Mouse (Mus musculus) heart, embryonic 15.5 days (tissue): ENCODE data around the gene Ndufaf4. TPM values are rescaled to one million over a fixed set of nuclear protein-coding genes. Genes with fewer than 3 reads are reported as not detected.

Source experiments
- ATAC-seq: fragments of 200-750 bp; cut with Nextera tagmentation; replicated peaks from 2 replicates; pipeline ENCODE4 v1.8.0; 2017; ENCODE audit warnings: low read depth, moderate TSS enrichment; ENCODE audit not compliant: insufficient number of reproducible peaks, insufficient read depth, low FRiP score
- H3K27ac ChIP-seq: fragments of 300-500 bp; sonication (generic); 2 replicates; pipeline ENCODE4 v1.5.1; 2015; ENCODE audit warnings: mild to moderate bottlenecking, inconsistent platforms
- H3K27me3 ChIP-seq: fragments of 300-500 bp; sonication (generic); 2 replicates; pipeline ENCODE4 v1.6.1; 2015; ENCODE audit warnings: inconsistent platforms
- H3K36me3 ChIP-seq: fragments of 300-500 bp; sonication (generic); 2 replicates; pipeline ENCODE4 v1.6.1; 2015; ENCODE audit warnings: mild to moderate bottlenecking, inconsistent platforms
- H3K4me1 ChIP-seq: fragments of 300-500 bp; sonication (generic); replicated peaks from 2 replicates; pipeline ENCODE4 v1.6.1; 2015; ENCODE audit warnings: inconsistent platforms
- H3K4me2 ChIP-seq: fragments of 300-500 bp; sonication (generic); 2 replicates; pipeline ENCODE4 v1.6.1; 2015; ENCODE audit warnings: inconsistent platforms, mild to moderate bottlenecking, moderate library complexity
- H3K4me3 ChIP-seq: fragments of 300-500 bp; sonication (generic); 2 replicates; pipeline ENCODE4 v1.5.1; 2015; ENCODE audit warnings: mild to moderate bottlenecking, inconsistent platforms
- H3K9ac ChIP-seq: fragments of 300-500 bp; sonication (generic); 2 replicates; pipeline ENCODE4 v1.6.1; 2015; ENCODE audit warnings: mild to moderate bottlenecking, inconsistent platforms
- H3K9me3 ChIP-seq: fragments of 300-500 bp; sonication (generic); replicated peaks from 2 replicates; pipeline ENCODE4 v1.6.1; 2016; ENCODE audit warnings: inconsistent platforms
- WGBS: fragments of 180-500 bp; shearing (Covaris S2); methylation state at CpG from one replicate; pipeline ENCODE4 v1.1.7; 2015; ENCODE audit warnings: mixed read lengths; 5-methylcytosine and 5-hydroxymethylcytosine counted together
- polyA plus RNA-seq: library from polyadenylated mRNA; unstranded; fragments of >200 nt; fragmentation: Nextera tagmentation; extraction: Ambion mirVana; gene quantifications from 2 replicates; pipeline ENCODE4 v1.2.1, GENCODE M21; 2015

Ndufaf4 gene
- polyA plus RNA-seq, 1 experiment from 2014 or later, result 81.9 TPM

- no peak overlapping the region for H3K4me2 ChIP-seq
- H3K27ac ChIP-seq, result no peak overlapping the region
- no peak for ATAC-seq
- peaks cover 11% of the 10 kb centered on the region; the same call in 1 of the 2 replicates for H3K36me3 ChIP-seq
- H3K4me1 ChIP-seq, result no peaks in the 10 kb centered on the region
- no peak overlapping the region for H3K9ac ChIP-seq
- no peak overlapping the region for H3K4me3 ChIP-seq
- 55% methylated on average over 3 of the region's 3 CpGs for WGBS
- H3K27me3 ChIP-seq, result no peaks in the 10 kb centered on the region
- no peaks in the 10 kb centered on the region for H3K9me3 ChIP-seq
Observed at GRCm38 (mm10) chr4:24907745-24908144, 9.9 kb downstream of the Ndufaf4 start.

DNA sequence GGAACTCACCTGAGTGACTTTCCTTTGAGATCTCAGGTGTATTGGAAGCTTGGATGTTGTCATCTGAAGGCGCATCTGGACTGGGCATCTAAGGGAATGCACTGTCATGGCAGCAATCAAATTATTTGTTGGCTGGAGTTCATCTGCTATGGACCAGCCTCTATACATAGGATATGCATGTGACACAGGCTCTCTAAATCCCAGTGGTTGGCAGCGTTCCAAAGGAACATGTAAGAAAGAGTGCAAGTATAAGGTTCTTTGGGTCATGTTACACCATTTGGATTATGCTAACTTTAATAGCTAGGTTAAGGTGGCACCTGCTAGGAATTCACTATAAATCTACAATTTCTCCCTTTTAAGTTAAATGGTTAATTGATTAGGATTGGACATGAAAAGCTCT, 17.7 kb downstream of the Ndufaf4 start:
- H3K4me1 ChIP-seq, result no peaks in the 10 kb centered on the region
- no peak overlapping the region for H3K27ac ChIP-seq
- no peaks in the 10 kb centered on the region for H3K27me3 ChIP-seq
- H3K4me2 ChIP-seq, result no peak overlapping the region
- 85% methylated on average over 2 of the region's 2 CpGs for WGBS
- no peak overlapping the region for H3K9ac ChIP-seq
- no peaks in the 10 kb centered on the region for H3K9me3 ChIP-seq
- ATAC-seq, result no peak
- no peak overlapping the region for H3K4me3 ChIP-seq
- no peaks in the 10 kb centered on the region for H3K36me3 ChIP-seq

DNA sequence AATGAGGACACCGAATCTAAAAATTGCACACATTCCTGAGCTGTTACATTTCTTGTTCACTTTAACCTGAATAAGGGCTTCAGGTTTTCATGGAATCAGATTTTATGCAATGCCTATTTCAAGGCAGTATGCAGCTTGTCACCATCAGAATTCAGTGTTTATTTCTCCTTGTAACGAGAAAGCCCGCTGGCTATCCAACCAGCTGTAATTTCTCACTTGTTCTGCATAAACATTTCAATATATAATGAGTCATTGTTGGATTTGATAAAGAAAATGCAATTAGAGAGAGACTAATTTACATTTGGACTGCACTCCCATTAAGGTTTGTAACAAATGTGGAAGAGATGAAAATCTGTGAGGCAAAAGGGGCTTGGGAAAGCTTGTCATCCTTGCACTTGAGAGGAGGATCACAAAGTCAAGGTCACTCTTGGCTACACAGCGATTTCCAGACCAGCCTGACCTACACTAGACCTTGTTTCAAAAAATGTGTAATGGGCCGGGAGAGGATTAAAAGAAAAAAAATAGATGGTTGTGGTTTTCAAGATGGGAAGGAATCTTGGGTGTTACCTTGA, 22.2 kb downstream of the Ndufaf4 start:
- no peak overlapping the region for H3K27ac ChIP-seq
- no peaks in the 10 kb centered on the region for H3K36me3 ChIP-seq
- no peak overlapping the region for H3K4me3 ChIP-seq
- H3K27me3 ChIP-seq, result no peaks in the 10 kb centered on the region
- no peak overlapping the region for H3K9ac ChIP-seq
- WGBS, result 66% methylated on average over 5 of the region's 5 CpGs
- no peak overlapping the region for H3K4me2 ChIP-seq
- ATAC-seq, result no peak
- no peaks in the 10 kb centered on the region for H3K4me1 ChIP-seq
- no peaks in the 10 kb centered on the region for H3K9me3 ChIP-seq

GRCm38 (mm10) chr4:24924726-24925125, 26.8 kb downstream of the Ndufaf4 start:
- H3K27me3 ChIP-seq, result no peaks in the 10 kb centered on the region
- H3K4me1 ChIP-seq, result no peaks in the 10 kb centered on the region
- no peaks in the 10 kb centered on the region for H3K36me3 ChIP-seq
- H3K4me2 ChIP-seq, result no peak overlapping the region
- H3K9me3 ChIP-seq, result no peaks in the 10 kb centered on the region
- no peak for ATAC-seq
- no peak overlapping the region for H3K27ac ChIP-seq
- H3K9ac ChIP-seq, result no peak overlapping the region
- no peak overlapping the region for H3K4me3 ChIP-seq
- WGBS, result 70% methylated on average over 2 of the region's 2 CpGs

DNA sequence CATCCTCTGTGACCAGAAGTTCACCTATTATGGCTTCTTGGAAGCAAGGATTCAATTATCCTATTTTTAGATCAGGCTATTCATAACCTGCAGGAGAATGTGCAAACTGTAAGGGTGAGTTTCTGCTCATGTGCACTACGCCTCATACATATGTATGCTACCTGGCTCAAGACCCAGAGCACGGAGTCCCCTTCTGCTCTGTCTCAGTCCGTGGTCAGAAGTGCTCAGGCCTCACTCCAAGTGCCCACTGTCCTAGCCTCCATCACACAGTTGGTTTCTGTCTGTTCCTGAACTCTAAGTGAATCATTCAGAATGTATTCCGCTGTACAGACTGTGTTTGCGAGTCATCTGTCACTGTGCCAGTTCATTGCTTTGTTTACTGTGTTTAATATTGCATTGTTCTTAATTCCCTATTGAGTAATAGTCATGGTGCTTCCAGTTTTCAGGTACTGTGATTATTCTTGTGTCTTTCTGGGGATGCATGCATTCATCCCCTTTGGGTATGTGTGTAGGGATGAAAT, 30.4 kb downstream of the Ndufaf4 start:
- Histone ChIP-seq H3K36me3 (no peaks in the 10 kb centered on the region), H3K4me2 (no peak overlapping the region), H3K4me1 (no peaks in the 10 kb centered on the region), H3K9ac (no peak overlapping the region), H3K27ac (no peak overlapping the region), H3K9me3 (no peaks in the 10 kb centered on the region), H3K27me3 (no peaks in the 10 kb centered on the region), H3K4me3 (no peak overlapping the region)
- ATAC-seq, result no peak
- 77% methylated on average over 5 of the region's 5 CpGs for WGBS

GRCm38 (mm10) chr4:24928926-24929325, 31.0 kb downstream of the Ndufaf4 start:
- Histone ChIP-seq H3K27me3 (no peaks in the 10 kb centered on the region), H3K9ac (no peak overlapping the region), H3K36me3 (no peaks in the 10 kb centered on the region), H3K4me3 (no peak overlapping the region), H3K27ac (no peak overlapping the region), H3K4me2 (no peak overlapping the region), H3K9me3 (no peaks in the 10 kb centered on the region), H3K4me1 (no peaks in the 10 kb centered on the region)
- no peak for ATAC-seq
- 86% methylated on average over 5 of the region's 5 CpGs for WGBS

DNA sequence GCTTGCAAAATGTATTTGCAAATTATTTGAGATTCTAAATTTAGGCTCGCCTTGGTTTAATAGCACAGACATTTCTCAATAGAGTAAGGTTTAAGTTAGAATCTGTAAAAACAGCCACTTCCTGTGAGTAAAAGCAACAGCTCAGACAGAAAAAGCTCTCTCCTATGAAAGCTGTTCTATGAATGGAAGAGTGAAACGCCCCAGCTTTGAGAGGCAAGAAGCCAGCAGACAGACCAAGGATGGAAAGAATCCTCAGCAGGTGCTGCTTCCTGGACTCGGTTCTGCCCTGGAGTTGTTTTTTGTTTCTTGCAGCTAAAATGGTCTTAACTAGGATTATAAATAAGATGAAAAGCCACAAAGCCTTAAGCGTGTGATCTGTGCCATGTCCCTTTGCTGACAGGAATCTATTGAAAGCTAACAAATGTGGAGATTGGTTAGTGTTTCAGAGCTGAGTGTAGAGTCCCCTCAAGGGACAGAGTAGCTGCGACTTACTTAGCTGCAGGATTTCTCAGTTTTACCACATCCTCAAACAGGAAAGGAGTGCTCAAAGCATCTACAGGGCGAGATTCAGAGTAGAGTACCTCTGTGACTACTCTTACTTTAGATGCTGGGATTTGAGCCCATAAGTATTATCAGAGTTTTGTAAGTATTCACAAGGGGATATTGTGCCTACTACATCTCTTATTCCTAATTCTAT, 45.0 kb downstream of the Ndufaf4 start:
- Histone ChIP-seq H3K9me3 (no peaks in the 10 kb centered on the region), H3K27me3 (no peaks in the 10 kb centered on the region), H3K9ac (no peak overlapping the region), H3K27ac (no peak overlapping the region), H3K36me3 (no peaks in the 10 kb centered on the region), H3K4me3 (no peak overlapping the region), H3K4me1 (no peaks in the 10 kb centered on the region), H3K4me2 (no peak overlapping the region)
- WGBS, result 47% methylated on average over 6 of the region's 6 CpGs
- ATAC-seq, result no peak

Other genes starting within 250 kb of the Ndufaf4 start
- 3.5 and 4.1 TPM in 2 replicates for gene Klhl32, start 47.0 kb upstream of the Ndufaf4 start, polyA plus RNA-seq
- 0.76 and 0.98 TPM in 2 replicates for gene Gpr63, start 68.3 kb downstream of the Ndufaf4 start, polyA plus RNA-seq